ENCODE assay signal across 21 mouse cellular contexts in genomic region chr4:128969081-128969480, GRCm38 (mm10). TPM values are rescaled to one million over a fixed set of nuclear protein-coding genes. Genes with fewer than 3 reads are reported as not detected.
DNase-seq lines count a peak whose midpoint lies in the region; ATAC-seq lines count a peak whose summit lies in the region.
"Had no signal": no experiment of that assay in that cellular context is flagged by ENCODE, and none has a peak within 500 bp of the region (broad histone marks: within the 10 kb centered on the region; RNA-seq: fewer than 3 reads in every experiment).

No protein-coding gene starts in this region.

- no peak overlapping the region for H3K27ac ChIP-seq in liver, embryonic 16.5 days (ENCODE audit: low read length)
- no peak overlapping the region for H3K27ac ChIP-seq in liver, embryonic 11.5 days (ENCODE audit: low read depth, low read length)
- H3K27ac ChIP-seq: heart, embryonic 13.5 days; hindbrain, postnatal 0 days; limb, embryonic 12.5 days; macrophage; midbrain, embryonic 10.5 days had no signal

- intact Hi-C loops in heart, postnatal 10 days (cut with DNase I), result no loop called here

- no peak overlapping the region for H3K4me3 ChIP-seq in liver, embryonic 16.5 days (ENCODE audit: low read depth, low read length)
- H3K4me3 ChIP-seq in liver, embryonic 11.5 days (ENCODE audit: low read depth, low read length), result no peak overlapping the region
- H3K4me3 ChIP-seq: heart, embryonic 13.5 days; limb, embryonic 12.5 days; midbrain, embryonic 10.5 days had no signal

- H3K27me3 ChIP-seq in liver, embryonic 16.5 days (ENCODE audit: control insufficient read depth, insufficient read depth, low read depth, low read length), result peaks cover 3% of the 10 kb centered on the region; the same call in 1 of the 2 replicates
- peaks cover 13% of the 10 kb centered on the region for H3K27me3 ChIP-seq in liver, embryonic 11.5 days (replicated peaks; ENCODE audit: control insufficient read depth, insufficient read depth, low read length)
- H3K27me3 ChIP-seq: limb, embryonic 12.5 days had no signal

- DNase-seq in liver, embryonic 11.5 days (ENCODE audit: low spot score), result no peak
- peak; percentile 87 to 92 for DNase-seq in lung, adult 18-20 months
- peak; percentile 71 for DNase-seq in lung, postnatal 14 days
- no peak for DNase-seq in kidney, postnatal 10 days
- DNase-seq in heart, postnatal 10 days, result no peak
- DNase-seq in frontal cortex, postnatal 14 days (ENCODE audit: low spot score in 2 of 2), result no peak
- DNase-seq: cerebellum, adult 2 months; gastrocnemius, postnatal 10 days; heart, adult 11 months; heart, postnatal 36 days; kidney, adult 2 months; kidney, postnatal 14 days; layer of hippocampus, adult 9-11 months; retina, postnatal 1 day; thymus, postnatal 25 days had no signal

- no peak overlapping the region for H3K4me2 ChIP-seq in liver, embryonic 16.5 days (ENCODE audit: low read depth, low read length)
- H3K4me2 ChIP-seq in liver, embryonic 11.5 days, result no peak overlapping the region
- H3K4me2 ChIP-seq: heart, embryonic 13.5 days; limb, embryonic 12.5 days had no signal

- H3K9me3 ChIP-seq in liver, embryonic 16.5 days (replicated peaks; ENCODE audit: control insufficient read depth, low read length), result no peaks in the 10 kb centered on the region
- H3K9me3 ChIP-seq in liver, embryonic 11.5 days (ENCODE audit: control insufficient read depth, low read length), result no peaks in the 10 kb centered on the region
- H3K9me3 ChIP-seq: heart, embryonic 13.5 days; limb, embryonic 12.5 days; midbrain, embryonic 10.5 days had no signal

- WGBS in liver, embryonic 16.5 days (ENCODE audit: insufficient replicate concordance), result 45% methylated on average over 5 of the region's 5 CpGs
- WGBS in liver, embryonic 11.5 days, result 67% methylated on average over 5 of the region's 5 CpGs

- no peaks in the 10 kb centered on the region for H3K36me3 ChIP-seq in liver, embryonic 16.5 days (ENCODE audit: control insufficient read depth, insufficient read depth)
- no peaks in the 10 kb centered on the region for H3K36me3 ChIP-seq in liver, embryonic 11.5 days (ENCODE audit: control insufficient read depth, insufficient read depth, low read length)
- H3K36me3 ChIP-seq: heart, embryonic 13.5 days; limb, embryonic 12.5 days; midbrain, embryonic 10.5 days had no signal

- no peak overlapping the region for H3K9ac ChIP-seq in liver, embryonic 16.5 days (ENCODE audit: low read depth, low read length)
- no peak overlapping the region for H3K9ac ChIP-seq in liver, embryonic 11.5 days (ENCODE audit: low read depth, low read length)
- H3K9ac ChIP-seq: heart, embryonic 13.5 days; limb, embryonic 12.5 days had no signal

- H3K4me1 ChIP-seq in liver, embryonic 16.5 days (ENCODE audit: control insufficient read depth, low read depth, low read length), result no peaks in the 10 kb centered on the region; the same call in 1 of the 2 replicates
- no peaks in the 10 kb centered on the region; the same call in 1 of the 2 replicates for H3K4me1 ChIP-seq in liver, embryonic 11.5 days (replicated peaks; ENCODE audit: control insufficient read depth, insufficient read depth, low read length)

- ATAC-seq in liver, embryonic 16.5 days (ENCODE audit: low read depth), result peak; percentile 50; the same call in 1 of the 2 replicates
- no peak for ATAC-seq in liver, embryonic 11.5 days (replicated peaks; ENCODE audit: low FRiP score)
- ATAC-seq: hindbrain, postnatal 0 days had no signal

RNA-seq across cellular contexts. Expression of gene Azin2, which starts 6.8 kb away (rescaled TPM):
- 0.71 and 0.76 TPM in 2 replicates for polyA plus RNA-seq in liver, embryonic 16.5 days (2015; fragmentation: Nextera tagmentation; extraction: Ambion mirVana)
- polyA plus RNA-seq in liver, embryonic 11.5 days (2014; fragmentation: Nextera tagmentation; extraction: Ambion mirVana), result 4.6 and 5.8 TPM in 2 replicates
- 1 to 10 TPM; 5.8 to 6.0 TPM for total RNA-seq in heart, postnatal 10 days (2021)

RNA-seq across cellular contexts. Expression of gene Ak2, which starts 22.7 kb away (rescaled TPM):
- 106 and 116 TPM in 2 replicates for polyA plus RNA-seq in liver, embryonic 16.5 days (2015; fragmentation: Nextera tagmentation; extraction: Ambion mirVana)
- 235 and 256 TPM in 2 replicates for polyA plus RNA-seq in liver, embryonic 11.5 days (2014; fragmentation: Nextera tagmentation; extraction: Ambion mirVana)
- total RNA-seq in heart, postnatal 10 days (2021), result 10 to 100 TPM; 91.3 to 93.4 TPM

Comparison
In these comparisons a context has a peak if more than half of its experiments do, and no peak if none do; other contexts are left out.
1. DNase-seq: peak in lung, adult 18-20 months (2 of 2) and lung, postnatal 14 days (single experiment); none in liver, embryonic 11.5 days (single experiment), kidney, postnatal 10 days (single experiment), heart, postnatal 10 days (0 of 2) and frontal cortex, postnatal 14 days (0 of 2).